Mouse (Mus musculus) frontal cortex, postnatal 10 days (tissue): ENCODE measurements at regions not wholly inside any gene's neighbourhood (a gene's known extent, or its start where the extent isn't known, plus 50 kb on each side); places are given as distances from the start of the nearest gene placed in this dataset.
A peak's percentile ranks its signal among the peaks of the same experiment; 100 is the strongest.

Experiments used
- DNase-seq, 2 experiments: peaks; one replicate each; pipeline ENCODE4 v3.0.0; 2022; ENCODE audit warnings: low spot score in 2 of 2, mixed read lengths in 1 of 2

GRCm38 (mm10) chr17:94424811-94425210 is 325.0 kb downstream of the Mettl4 start:
- no peak for DNase-seq

- no peak for DNase-seq
Measured at GRCm38 (mm10) chr17:94382993-94383392, 366.8 kb downstream of the Mettl4 start.

- no peak for DNase-seq
Measured at GRCm38 (mm10) chr17:94335688-94336087, 414.1 kb downstream of the Mettl4 start.

GRCm38 (mm10) chr17:94326179-94326578 is 423.6 kb downstream of the Mettl4 start:
- no peak for DNase-seq

GRCm38 (mm10) chr17:94291221-94291620 is 458.6 kb downstream of the Mettl4 start:
- DNase-seq: no peak

GRCm38 (mm10) chr17:94287612-94288159 is 462.1 kb downstream of the Mettl4 start:
- no peak for DNase-seq

- DNase-seq: no peak
Measured at GRCm38 (mm10) chr17:94276851-94277250, 473.0 kb downstream of the Mettl4 start.

- DNase-seq: no peak
Measured at GRCm38 (mm10) chr17:94269756-94270155, 480.1 kb downstream of the Mettl4 start.

GRCm38 (mm10) chr17:94255666-94256065 is 494.2 kb downstream of the Mettl4 start:
- DNase-seq: peak in 1 of 2 experiments; percentile 9

GRCm38 (mm10) chr17:94254801-94255200 is 495.0 kb downstream of the Mettl4 start:
- DNase-seq: peak in 1 of 2 experiments; percentile 10

- DNase-seq: peak in 1 of 2 experiments; percentile 6
Measured at GRCm38 (mm10) chr17:94243821-94244220, 506.0 kb downstream of the Mettl4 start.

GRCm38 (mm10) chr17:94226136-94226535 is 523.7 kb downstream of the Mettl4 start:
- DNase-seq: peak in 1 of 2 experiments; percentile 37
